Mouse (Mus musculus) adrenal gland, adult (tissue): ENCODE results near the gene Pde4d.

ENCODE experiments used
- DNase-seq, 2 experiments: peaks; one replicate each; pipeline ENCODE4 v3.0.0; 2022 to 2023; ENCODE audit warnings: low spot score in 1 of 2; ENCODE audit not compliant: inconsistent age in 2 of 2

Pde4d gene

DNA sequence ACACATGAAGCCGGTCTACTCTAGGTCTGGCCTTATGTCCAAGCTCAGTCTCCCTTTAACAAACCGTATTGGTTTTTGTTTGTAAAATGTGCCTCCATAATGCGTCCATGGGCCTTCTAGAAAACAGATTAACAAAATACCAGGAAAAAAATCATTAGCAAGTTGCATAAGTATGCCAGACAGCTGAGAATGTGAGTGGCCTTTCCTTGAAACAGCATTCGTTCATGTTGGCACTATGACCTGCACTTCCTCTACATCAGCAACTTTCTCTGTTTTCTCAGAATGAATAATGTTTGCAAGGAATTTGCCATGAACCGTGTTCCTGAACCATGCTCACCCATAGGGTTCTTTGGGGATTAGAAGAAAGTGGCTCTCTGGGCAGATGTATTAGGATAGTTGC lies 998.4 kb downstream of the Pde4d start:
- no peak for DNase-seq

DNA sequence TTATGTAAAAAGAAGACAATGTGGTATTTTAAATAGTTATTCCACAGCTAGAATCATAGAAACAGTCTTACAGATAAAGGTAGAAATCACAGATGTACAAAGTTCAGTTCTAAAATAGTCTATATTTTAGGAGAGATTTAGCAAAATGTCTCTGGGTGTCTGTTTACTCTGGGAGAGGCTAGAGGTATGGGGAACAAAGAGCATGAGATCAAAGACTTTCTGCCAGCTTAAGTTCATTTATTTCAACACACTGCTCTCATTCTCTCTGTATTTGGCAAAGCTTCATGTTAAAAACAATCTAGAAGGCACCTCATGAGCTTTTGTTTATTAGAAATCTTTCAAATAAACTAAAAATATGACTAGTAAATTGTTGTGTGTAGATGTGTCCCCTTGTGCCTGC lies 1024.6 kb downstream of the Pde4d start:
- no peak for DNase-seq

DNA sequence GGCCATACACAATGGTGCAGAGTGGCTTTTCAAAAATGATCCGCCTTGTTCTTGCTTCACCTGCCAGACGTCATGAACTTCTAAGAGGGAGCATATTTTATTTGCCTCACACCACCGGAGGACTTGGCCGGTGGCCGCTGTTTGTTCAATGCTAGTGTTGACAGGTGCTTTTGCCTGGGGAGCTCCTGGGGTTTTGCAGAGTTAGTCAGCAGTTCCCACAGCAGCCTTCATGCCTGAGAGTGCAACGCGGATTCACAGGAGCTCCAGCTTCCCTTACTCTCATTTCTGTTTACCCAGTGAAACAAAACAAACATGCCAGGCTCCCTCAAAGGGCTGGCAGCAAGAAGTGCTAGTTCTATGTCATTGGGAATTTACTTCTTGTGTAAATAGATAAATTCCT lies 1031.7 kb downstream of the Pde4d start:
- DNase-seq: no peak

DNA sequence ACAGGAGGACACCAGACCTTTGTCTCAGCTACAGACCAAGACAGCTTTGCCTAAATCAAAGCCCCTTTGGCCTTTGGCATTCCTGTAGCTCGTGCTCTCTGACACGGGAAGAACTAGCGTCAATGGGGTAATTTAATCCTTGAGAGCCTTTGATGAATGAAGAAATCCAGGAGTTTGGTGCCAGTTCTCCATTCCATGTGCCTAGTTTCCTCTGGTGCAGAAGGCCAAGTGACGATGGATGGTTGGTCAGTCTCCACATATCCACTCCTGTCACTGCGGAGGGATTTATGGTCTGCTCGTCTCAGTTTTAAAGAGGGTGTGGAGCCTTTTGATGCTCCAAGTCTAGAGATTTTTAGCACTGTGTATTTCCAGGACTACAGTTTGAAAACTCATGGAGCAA lies 1036.4 kb downstream of the Pde4d start:
- no peak for DNase-seq

DNA sequence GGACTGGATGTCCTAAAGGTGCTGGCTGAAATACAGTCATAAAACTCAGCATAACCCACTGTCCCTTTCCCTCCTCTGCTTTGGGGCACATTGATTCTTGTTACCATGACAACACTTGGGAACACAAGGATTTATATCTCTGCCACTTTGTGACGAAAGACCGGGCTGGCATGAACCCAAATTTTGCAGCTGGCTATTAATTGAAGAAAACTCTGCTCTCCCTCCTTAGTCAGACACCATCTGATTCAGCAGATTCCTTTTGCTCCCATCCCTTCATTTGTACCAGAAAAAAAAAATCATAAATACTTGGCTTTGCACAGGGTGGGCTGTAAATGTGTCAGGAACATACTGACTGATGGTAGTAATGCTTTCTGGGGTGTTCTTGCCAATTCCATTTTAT lies 1037.6 kb downstream of the Pde4d start:
- peak in 1 of 2 experiments; percentile 26 for DNase-seq

DNA sequence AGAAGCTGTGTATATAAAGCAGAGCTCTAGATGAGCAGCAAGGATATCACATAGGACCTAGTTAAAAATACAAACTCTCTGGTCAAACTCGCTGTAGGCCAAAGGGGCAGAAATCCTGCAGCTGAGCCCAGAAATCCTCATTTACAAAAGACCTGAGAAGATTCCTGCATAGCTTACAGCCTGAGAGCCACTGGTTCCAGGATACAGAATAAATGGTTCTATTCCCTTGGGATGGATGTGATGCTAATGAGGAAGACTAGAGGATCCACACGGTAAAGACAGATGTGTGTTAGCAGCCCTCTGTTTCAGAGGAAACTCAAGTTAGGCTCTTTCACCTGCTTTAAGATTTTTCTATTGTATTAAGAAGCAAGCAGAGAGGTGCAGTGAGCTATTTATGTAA lies 1041.1 kb downstream of the Pde4d start:
- DNase-seq: no peak

DNA sequence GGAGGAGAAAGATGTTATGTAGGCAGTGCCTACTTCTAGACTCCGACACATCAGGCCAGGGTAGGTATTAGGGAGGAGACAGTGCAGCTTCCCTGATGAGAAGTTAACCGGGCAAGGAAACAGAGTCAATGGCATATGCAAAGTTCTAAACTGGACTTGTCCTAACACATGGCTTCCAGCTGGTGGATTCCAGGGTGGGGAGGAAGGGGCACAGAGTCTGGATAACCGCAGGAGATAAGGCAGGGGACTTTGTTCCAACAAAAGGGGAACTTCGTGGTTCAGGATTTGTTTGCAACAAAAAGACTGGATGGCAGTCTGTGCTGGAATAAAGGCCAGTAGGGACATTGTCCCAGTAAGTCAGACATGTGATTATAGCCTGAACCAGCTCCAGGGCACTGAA lies 1042.1 kb downstream of the Pde4d start:
- no peak for DNase-seq

DNA sequence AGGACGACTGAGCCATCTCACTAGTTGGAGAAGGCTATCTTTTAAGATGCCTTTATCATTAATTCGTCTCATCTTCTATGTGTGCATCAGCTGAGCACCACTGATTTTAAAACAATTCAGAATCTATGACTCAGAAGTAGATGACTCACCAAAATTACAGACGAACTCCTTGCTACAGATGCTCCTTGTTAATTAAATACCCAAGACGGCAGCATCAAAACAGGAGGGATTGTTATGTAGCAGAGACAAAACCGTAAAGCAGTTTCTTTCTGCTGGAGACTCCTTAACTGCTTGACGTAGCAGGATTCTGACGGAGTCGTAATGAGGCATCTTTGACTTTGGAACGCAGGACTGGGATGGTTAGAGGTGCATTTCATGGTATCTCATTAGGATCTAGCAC lies 1050.6 kb downstream of the Pde4d start:
- no peak for DNase-seq

DNA sequence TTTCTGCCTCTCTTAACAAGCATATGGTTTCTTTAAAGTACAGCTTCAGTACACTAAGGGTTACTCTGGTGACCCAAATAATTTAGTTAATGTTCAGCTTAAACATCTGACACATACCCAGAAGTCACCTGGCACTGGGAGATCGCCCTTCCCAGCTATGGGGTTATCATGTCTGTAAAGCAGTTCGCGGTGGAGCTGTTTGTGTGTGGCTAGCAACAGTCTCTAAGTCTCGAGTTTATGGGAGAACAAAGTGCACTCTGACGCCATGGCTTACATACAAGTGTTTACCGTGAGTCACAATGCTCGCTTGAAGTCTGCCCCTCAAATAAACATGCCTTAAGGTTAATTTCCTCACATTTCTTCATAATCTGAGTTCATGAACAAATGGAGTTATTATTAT lies 1053.0 kb downstream of the Pde4d start:
- no peak for DNase-seq

DNA sequence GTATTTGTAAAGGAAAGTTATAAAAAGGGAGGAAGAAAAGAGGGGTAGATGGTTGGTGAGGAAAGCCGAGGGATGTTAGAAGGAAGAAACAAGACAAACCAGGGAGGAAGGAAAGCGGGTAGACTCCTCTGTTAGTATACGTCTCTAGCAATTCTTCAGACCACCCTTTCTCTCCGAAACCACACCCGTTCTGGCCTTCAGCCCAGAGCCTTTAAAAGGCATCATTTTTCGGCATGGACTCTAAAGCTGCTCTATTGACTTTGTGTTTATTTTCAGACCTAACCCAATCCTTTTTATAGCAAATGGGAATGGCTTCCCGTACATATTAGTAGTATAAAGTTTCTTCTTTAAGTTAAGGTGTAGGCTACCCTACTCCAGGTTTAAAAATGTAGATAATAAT lies 1057.0 kb downstream of the Pde4d start:
- no peak for DNase-seq

DNA sequence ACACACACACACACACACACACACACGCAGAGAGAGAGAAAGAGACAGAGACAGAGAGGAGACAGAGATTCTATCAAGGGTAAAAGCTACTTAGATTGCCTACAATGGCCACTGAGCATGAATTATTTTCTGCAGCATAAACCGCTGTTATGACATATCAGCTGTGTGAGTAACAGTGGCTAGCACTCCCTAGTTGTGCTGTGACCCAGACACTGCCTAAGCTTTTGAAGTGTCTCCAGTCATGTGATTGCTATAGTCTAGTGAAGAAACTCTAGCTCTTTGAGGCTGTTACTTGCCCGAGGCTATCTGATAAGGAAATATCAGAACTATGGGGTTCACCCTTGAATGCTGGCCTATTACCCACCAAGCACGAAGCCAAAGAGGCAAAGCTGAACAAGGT lies 1058.7 kb downstream of the Pde4d start:
- DNase-seq: no peak

DNA sequence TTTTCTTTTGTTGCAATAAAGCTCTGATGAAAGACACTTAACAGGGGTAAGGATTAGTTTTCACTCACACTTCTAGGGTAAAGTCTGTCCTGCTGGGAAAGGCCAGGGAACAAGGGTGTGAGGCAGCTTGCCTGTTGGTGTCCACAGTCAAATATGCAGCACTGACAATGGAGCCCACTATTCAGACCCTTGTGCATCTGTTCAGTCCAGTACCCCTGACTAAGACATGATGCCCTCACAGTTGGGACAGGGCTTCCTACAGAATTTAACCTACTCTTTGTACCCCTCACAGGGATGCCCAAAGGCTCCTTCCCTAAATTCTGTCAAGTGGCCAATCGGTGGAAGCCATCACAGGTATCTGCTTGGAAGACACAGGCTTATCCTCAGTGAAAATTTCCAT lies 1068.4 kb downstream of the Pde4d start:
- no peak for DNase-seq

DNA sequence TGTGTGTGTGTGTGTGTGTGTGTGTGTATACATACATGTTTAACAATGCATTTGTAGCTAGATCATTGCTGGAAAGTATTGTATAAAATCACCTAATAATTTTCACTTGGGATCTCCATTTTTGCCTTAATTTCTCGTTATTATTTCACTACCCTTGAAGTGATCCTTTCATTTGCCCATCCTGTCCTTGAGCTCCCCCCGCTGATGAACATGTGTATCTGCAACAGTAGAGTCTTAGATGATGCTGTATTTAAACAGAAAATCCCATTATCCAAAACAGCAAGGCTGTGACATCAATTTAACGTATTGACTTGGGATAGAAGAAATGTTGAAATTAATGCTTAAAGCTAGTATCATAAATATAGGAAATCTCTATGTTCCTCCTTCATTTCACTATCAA lies 1069.7 kb downstream of the Pde4d start:
- peak in 1 of 2 experiments; percentile 49 for DNase-seq

DNA sequence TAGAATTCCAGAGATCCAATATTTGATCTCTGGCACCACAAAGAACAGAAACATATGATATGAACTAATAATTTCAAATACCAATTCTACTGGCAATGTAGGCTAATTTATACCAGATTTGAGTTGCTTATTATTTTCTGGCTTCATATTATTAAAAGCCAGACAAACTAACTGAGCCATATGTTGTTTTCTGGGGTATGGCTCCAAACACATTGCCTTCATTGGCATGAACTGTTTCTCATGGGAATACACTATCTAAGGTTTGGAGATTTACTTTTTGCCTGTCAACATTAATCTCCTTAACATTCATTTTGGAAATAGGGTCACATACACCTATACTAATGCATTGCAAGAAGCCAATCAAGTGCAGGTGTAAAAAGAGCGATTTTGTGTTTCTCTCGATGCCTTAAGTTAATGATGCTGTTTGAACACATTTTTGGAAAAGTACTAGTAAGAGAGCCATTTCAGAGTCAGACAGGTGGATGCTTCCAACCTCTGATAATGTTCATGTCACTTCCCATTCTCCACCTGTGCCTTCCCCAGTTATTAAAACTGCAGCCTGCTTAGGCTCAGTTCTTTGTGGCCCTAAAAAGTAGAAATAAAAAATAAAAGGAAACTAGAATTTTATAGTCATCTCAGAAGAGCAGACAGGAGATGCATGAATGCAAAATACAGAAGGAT lies 1070.4 kb downstream of the Pde4d start:
- no peak for DNase-seq

DNA sequence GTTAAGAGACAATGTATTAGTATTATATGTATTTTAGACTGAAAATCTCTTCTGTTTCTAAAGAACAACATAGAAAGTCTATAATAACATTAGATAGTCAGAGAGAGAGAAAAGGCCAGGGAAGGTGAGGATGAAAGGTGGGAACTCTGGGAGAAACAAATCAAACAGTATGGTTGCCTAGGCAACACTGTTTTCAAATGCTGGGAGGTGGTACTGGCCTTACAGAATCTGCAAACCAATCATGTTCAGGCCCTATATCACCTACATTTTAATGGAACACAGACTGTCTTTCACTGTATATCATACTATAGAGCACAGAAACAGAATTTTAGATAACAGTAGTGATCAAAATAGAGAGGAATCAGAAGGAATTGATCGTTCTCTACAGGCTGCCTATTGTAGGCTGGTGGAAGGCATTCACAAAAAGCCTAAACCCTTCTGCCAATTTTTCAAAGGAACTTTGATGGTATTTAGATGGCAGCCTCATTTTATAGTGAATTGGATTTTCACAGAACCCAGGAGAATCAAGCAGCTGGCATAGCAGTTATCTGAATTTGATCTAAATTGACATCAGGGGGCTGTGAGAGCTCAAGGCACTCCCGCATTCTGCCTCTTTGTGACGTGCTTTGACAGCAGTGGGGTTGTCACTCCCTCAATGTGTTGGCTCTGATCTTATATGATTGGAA lies 1084.2 kb downstream of the Pde4d start:
- no peak for DNase-seq

DNA sequence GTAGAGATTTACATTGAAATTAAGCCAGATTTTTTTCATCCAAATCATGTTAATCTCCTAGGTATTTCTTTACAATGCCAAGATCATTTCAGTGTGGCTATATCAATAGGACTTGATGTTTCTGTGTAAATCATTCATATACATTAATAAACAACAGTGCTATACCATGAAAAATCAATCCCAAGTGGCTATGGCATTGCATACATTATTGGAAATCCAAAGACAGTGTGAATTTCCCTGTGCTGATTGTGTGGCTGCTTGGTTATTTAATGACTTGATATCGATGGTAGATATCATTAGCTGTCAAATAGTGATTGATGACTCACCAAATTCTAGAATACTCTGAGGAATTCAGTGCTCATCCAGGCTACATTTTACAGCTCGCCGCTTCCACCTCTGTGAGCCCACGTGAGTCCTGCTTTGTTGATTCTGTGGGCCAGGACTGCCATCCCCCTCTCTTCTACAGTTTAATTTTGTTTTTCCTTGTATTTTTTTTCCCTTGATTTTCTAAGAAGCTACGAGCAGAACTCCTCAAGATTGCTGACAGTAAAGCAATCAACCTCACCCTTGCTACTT lies 1085.0 kb downstream of the Pde4d start:
- DNase-seq: no peak

DNA sequence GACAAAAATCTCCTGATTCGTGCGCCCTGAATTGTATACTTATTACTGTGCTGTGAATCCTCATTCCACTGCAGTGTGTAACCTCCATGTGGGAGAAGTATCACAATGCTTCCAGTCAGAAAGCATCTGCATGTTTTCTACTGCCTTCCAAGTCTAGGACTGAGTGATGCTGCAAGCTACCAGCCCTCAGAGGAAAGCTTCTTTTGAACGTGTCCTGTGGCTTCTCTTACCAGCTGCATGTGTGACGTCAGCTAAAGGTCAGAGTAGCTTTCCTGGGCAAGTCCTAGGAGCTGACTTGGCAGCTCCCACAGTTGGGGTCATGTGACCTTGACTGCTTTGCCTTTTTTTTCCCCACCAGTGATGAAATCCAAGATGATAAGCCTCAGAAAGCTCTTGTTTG lies 1086.9 kb downstream of the Pde4d start:
- DNase-seq: no peak

DNA sequence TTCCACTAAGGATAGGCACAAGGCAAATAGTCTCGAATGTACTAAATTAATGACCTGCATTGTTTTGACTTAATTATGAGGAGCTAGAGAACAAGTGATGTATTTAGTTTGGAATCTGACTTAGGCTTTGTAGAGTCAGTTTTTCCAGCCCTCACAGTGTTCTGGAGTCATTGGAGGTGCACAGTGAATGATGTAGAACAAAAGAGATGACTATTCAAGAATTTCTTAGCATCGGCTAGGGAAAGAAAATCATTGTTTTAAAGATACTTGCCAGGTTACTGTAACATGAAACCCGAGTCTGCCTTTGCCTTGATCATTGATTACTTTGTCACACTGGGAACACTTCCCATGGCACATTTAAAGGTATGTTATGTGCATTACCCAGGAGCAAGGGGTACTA lies 1089.6 kb downstream of the Pde4d start:
- DNase-seq: no peak

DNA sequence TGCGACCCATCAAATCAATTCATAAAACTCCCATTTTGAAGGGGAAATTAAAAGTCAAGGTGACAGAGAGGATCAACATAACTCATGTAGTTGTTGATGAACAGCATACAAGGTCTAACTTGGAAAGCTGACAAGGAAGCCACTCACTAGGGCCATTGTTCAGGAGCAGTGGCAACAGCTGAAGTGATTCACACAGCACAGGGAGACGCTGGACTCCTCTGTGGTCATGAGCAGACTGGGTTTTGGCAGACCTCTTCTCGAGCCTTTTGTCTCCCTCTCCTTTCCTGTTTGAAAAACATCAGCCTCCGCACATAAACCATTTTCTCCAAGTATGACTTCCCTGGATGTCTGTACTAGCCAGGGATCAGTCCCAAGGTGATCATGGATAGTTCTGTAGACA lies 1094.9 kb downstream of the Pde4d start:
- DNase-seq: no peak

DNA sequence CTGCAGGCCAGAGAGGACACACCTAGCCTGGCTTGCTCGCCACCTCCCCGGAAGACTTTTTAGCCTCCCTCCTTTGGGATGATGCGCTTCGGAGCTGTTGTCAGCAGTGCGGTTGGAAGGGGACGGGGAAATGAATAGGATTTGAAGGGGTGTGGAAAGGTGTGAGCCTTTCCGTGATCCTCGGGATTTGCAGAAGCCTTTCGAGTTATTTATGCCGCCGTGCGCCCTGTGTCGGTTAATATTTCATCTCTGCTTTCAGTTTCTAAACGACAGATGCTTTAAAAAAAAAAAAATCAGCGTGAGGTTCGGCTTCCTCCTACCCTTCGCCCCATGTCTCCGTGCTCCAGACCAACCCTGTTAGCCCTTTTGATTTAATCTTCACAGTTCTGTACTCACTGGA lies 1096.6 kb downstream of the Pde4d start:
- DNase-seq: no peak

DNA sequence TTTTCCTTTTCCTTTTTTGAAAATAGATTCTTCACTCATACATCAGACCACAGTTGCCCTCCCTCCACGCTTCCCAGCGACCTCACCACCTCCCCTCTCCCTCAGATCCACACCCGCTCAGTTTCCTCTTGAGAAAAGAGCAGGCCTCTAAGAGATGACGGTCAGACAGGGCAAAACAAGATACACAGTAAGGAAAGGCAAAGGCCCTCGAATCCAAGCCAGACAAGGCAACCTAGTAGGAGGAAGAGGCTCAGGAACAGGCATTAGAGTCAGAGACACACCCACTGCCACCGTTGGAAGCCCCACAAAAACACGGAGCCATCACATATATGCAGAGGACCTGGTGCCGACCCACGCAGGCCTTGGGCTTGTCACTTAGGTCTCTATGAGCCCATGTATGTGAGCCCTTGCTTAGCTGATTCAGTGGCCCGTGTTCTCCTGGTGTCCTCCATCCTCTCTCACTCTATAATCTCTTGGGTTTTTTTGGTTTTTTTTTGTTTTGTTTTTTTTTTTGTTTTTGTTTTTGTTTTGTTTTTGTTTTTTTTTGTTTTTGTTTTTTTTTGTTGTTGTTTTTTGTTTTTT lies 1097.3 kb downstream of the Pde4d start:
- DNase-seq: no peak

DNA sequence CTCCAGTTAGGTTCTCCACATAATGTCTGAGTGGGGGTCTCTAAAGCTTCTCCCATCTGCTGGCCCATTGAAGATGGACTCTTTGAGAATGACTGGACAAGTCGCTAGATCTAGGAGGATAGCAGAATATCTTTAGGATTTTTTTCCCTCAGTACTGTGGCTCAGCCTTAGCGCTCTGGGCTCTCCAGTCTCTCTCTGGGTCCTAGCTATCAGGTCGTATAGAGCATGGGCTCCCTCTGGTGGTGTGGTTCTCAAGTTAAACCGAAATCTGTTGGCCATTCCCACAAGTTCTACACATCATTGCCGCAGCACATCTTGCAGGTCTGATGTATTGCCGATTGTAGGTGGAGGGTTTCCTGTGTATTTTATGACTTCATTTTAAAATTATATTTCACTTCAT lies 1098.0 kb downstream of the Pde4d start:
- peak; percentile 61 to 89 for DNase-seq
